Mouse (Mus musculus): Measurements from ENCODE around the gene Slc16a13.
"Not testable (repeated sequence)": the region's sequence is repeated elsewhere in the genome, so short reads cannot be mapped to it uniquely, and the experiment has no call there.

Slc16a13 gene

GRCm38 (mm10) chr11:70171181-70171580, 49.7 kb downstream of the Slc16a13 start:
- no peak for DNase-seq (ENCODE audit: low read depth)

- DNase-seq (ENCODE audit: low read depth), result no peak
Measured at GRCm38 (mm10) chr11:70170291-70170690, 50.6 kb downstream of the Slc16a13 start.

GRCm38 (mm10) chr11:70169471-70169870, 51.4 kb downstream of the Slc16a13 start:
- not testable (repeated sequence) for DNase-seq (ENCODE audit: low read depth)

- DNase-seq (ENCODE audit: low read depth), result no peak
Measured at GRCm38 (mm10) chr11:70168136-70168535, 52.7 kb downstream of the Slc16a13 start.
